Mouse (Mus musculus): ENCODE results near the gene Zbtb42. TPM values are rescaled to one million over a fixed set of nuclear protein-coding genes. Genes with fewer than 3 reads are reported as not detected.

The Zbtb42 gene
- 0.91 TPM for polyA plus RNA-seq (2014; fragmentation: Illumina TruSeq; extraction: RNeasy Lipid Tissue Mini Kit (QIAGEN cat#74804); ENCODE audit: low read depth, low replicate concordance)

DNA sequence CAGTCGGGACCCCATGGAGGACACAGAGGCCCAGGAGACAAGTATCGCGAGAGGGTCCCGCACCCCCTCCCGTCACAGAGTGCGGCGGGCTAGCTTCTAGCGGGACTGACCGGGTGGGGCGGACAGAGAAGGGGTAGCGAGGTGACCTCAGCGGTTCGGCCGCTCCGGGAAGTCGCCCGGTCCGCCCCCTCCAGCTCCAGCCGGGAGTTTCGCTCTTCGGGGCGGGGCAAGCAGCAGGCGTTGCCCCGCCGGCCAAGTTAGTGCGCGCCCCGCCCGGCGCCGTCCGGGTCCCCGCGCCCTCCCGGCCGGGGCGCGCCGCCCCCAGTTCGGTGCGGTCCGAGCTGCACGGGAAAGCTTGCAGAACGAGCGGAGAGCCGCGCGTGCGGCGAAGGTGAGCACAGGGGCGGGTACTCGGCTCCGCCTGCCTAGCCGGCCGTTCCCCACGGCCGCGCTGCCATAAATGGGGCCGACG is at the start of gene Zbtb42:
Gene Zbtb42, plus strand, starts transcription at position 274 of the 472 bp plus-strand sequence.

DNA sequence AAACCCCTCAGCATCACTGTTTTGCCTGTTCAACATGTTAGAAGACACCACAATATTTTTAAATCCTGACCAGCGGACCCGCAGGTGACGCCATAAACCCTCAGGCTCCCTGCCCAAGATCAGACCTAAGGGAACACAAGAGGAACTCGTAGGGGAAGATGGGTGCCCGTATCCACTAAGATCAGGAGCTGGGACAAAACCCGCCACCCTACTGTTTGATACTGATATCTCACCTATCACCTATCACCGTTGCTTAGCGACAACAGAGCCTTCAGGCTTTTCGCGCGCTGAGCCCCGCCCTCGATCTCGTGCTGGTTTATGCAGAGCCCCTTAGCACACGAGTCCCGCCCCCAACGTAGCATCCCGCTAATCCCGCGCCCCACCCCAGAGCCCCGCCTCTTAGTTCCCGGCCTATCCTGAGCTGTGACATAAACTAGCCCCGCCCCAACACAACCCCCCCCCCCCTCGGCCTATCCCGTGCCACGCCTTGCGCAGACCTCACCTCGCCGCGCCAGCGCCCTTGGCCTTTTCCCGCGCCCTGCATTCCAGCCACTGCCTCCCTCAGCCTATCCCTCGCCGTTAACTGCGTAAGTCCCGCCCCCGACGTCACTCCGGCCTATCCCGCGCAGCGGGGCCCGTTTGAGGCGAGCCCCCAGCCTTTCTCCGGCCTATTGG is 34.3 kb upstream of the Zbtb42 start, which contains the start of gene Siva1:
Gene Siva1, plus strand, starts transcription at position 500 of the 675 bp plus-strand sequence.

GRCm38 (mm10) chr12:112674132-112675011 is 4.3 kb upstream of the Zbtb42 start, which contains the start of gene Akt1:
Akt1 (minus strand) TSS chr12:112674884.

GRCm38 (mm10) chr12:112720216-112720615 is 41.6 kb downstream of the Zbtb42 start, which contains the start of gene Cep170b:
Cep170b (plus strand) TSS chr12:112720455.

Other genes starting within 250 kb of the Zbtb42 start
- 0.16 TPM for gene A530016L24Rik, start 189.4 kb upstream of the Zbtb42 start, polyA plus RNA-seq (2014; fragmentation: Illumina TruSeq; extraction: RNeasy Lipid Tissue Mini Kit (QIAGEN cat#74804); ENCODE audit: low read depth, low replicate concordance)
- not detected for gene Tmem179, start 162.1 kb upstream of the Zbtb42 start, polyA plus RNA-seq (2014; fragmentation: Illumina TruSeq; extraction: RNeasy Lipid Tissue Mini Kit (QIAGEN cat#74804); ENCODE audit: low read depth, low replicate concordance)
- gene Inf2, start 90.0 kb upstream of the Zbtb42 start, polyA plus RNA-seq (2014; fragmentation: Illumina TruSeq; extraction: RNeasy Lipid Tissue Mini Kit (QIAGEN cat#74804); ENCODE audit: low read depth, low replicate concordance), result 2.2 TPM
- 0.41 TPM for gene Adssl1, start 58.8 kb upstream of the Zbtb42 start, polyA plus RNA-seq (2014; fragmentation: Illumina TruSeq; extraction: RNeasy Lipid Tissue Mini Kit (QIAGEN cat#74804); ENCODE audit: low read depth, low replicate concordance)
- 1.9 TPM for gene Siva1, start 34.1 kb upstream of the Zbtb42 start, polyA plus RNA-seq (2014; fragmentation: Illumina TruSeq; extraction: RNeasy Lipid Tissue Mini Kit (QIAGEN cat#74804); ENCODE audit: low read depth, low replicate concordance)
- gene Akt1, start 3.9 kb upstream of the Zbtb42 start, polyA plus RNA-seq (2014; fragmentation: Illumina TruSeq; extraction: RNeasy Lipid Tissue Mini Kit (QIAGEN cat#74804); ENCODE audit: low read depth, low replicate concordance), result 7.6 TPM
- gene Cep170b, start 41.6 kb downstream of the Zbtb42 start, polyA plus RNA-seq (2014; fragmentation: Illumina TruSeq; extraction: RNeasy Lipid Tissue Mini Kit (QIAGEN cat#74804); ENCODE audit: low read depth, low replicate concordance), result 23.2 TPM
- gene Pld4, start 81.8 kb downstream of the Zbtb42 start, polyA plus RNA-seq (2014; fragmentation: Illumina TruSeq; extraction: RNeasy Lipid Tissue Mini Kit (QIAGEN cat#74804); ENCODE audit: low read depth, low replicate concordance), result 0.60 TPM
- gene Ahnak2, start 123.8 kb downstream of the Zbtb42 start, polyA plus RNA-seq (2014; fragmentation: Illumina TruSeq; extraction: RNeasy Lipid Tissue Mini Kit (QIAGEN cat#74804); ENCODE audit: low read depth, low replicate concordance), result 13.3 TPM
- 0.28 TPM for gene Clba1, start 130.1 kb downstream of the Zbtb42 start, polyA plus RNA-seq (2014; fragmentation: Illumina TruSeq; extraction: RNeasy Lipid Tissue Mini Kit (QIAGEN cat#74804); ENCODE audit: low read depth, low replicate concordance)
- 8.8 TPM for gene Cdca4, start 150.6 kb downstream of the Zbtb42 start, polyA plus RNA-seq (2014; fragmentation: Illumina TruSeq; extraction: RNeasy Lipid Tissue Mini Kit (QIAGEN cat#74804); ENCODE audit: low read depth, low replicate concordance)
- 0.66 TPM for gene Gpr132, start 189.4 kb downstream of the Zbtb42 start, polyA plus RNA-seq (2014; fragmentation: Illumina TruSeq; extraction: RNeasy Lipid Tissue Mini Kit (QIAGEN cat#74804); ENCODE audit: low read depth, low replicate concordance)

Measured in sigmoid colon, adult 10 weeks (tissue).